Mouse (Mus musculus): ENCODE measurements around the gene Inf2. TPM values are rescaled to one million over a fixed set of nuclear protein-coding genes. Genes with fewer than 3 reads are reported as not detected.
A peak's percentile ranks its signal among the peaks of the same experiment; 100 is the strongest.

Gene Inf2
- polyA plus RNA-seq, 1 experiment from 2014 or later, result 2.1 TPM

- Histone ChIP-seq H3K27me3 (peaks cover 6% of the 10 kb centered on the region; the same call in 1 of the 2 replicates), H3K9me3 (replicated peaks) (no peaks in the 10 kb centered on the region), H3K27ac (no peak overlapping the region), H3K4me3 (no peak overlapping the region), H3K9ac (no peak overlapping the region), H3K36me3 (no peaks in the 10 kb centered on the region), H3K4me1 (peaks cover 13% of the 10 kb centered on the region), H3K4me2 (replicated peaks) (no peak overlapping the region)
- ATAC-seq (ENCODE audit: low FRiP score), result no peak
- 79% methylated on average over 30 of the region's 30 CpGs for WGBS
These were observed 11.5 kb downstream of the Inf2 start for GRCm38 (mm10) chr12:112599942-112600611.

GRCm38 (mm10) chr12:112604022-112604421, 15.4 kb downstream of the Inf2 start:
- no peak overlapping the region for H3K4me2 ChIP-seq (replicated peaks)
- H3K36me3 ChIP-seq, result no peaks in the 10 kb centered on the region
- H3K27me3 ChIP-seq, result no peaks in the 10 kb centered on the region; the same call in 1 of the 2 replicates
- 86% methylated on average over 5 of the region's 5 CpGs for WGBS
- peaks cover 10% of the 10 kb centered on the region for H3K4me1 ChIP-seq
- H3K27ac ChIP-seq, result no peak overlapping the region
- H3K4me3 ChIP-seq, result no peak overlapping the region
- no peaks in the 10 kb centered on the region for H3K9me3 ChIP-seq (replicated peaks)
- H3K9ac ChIP-seq, result no peak overlapping the region
- no peak for ATAC-seq (ENCODE audit: low FRiP score)

GRCm38 (mm10) chr12:112604709-112605649, 16.4 kb downstream of the Inf2 start:
- Histone ChIP-seq H3K4me3 (no peak overlapping the region), H3K4me1 (peaks cover 10% of the 10 kb centered on the region), H3K4me2 (replicated peaks) (no peak overlapping the region), H3K36me3 (no peaks in the 10 kb centered on the region), H3K27me3 (no peaks in the 10 kb centered on the region), H3K9me3 (replicated peaks) (no peaks in the 10 kb centered on the region), H3K9ac (no peak overlapping the region), H3K27ac (no peak overlapping the region)
- peak; percentile 59 for ATAC-seq (ENCODE audit: low FRiP score)
- 60% methylated on average over 20 of the region's 20 CpGs for WGBS

- no peak overlapping the region for H3K9ac ChIP-seq
- H3K4me1 ChIP-seq, result peaks cover 10% of the 10 kb centered on the region
- H3K36me3 ChIP-seq, result no peaks in the 10 kb centered on the region
- H3K4me3 ChIP-seq, result no peak overlapping the region
- H3K27me3 ChIP-seq, result no peaks in the 10 kb centered on the region
- no peak overlapping the region for H3K4me2 ChIP-seq (replicated peaks)
- peak; percentile 46; the same call in 1 of the 2 replicates for ATAC-seq (ENCODE audit: low FRiP score)
- WGBS, result 48% methylated on average over 6 of the region's 6 CpGs
- no peak overlapping the region for H3K27ac ChIP-seq
- H3K9me3 ChIP-seq (replicated peaks), result no peaks in the 10 kb centered on the region
These were observed 17.2 kb downstream of the Inf2 start for GRCm38 (mm10) chr12:112605766-112606165.

GRCm38 (mm10) chr12:112606998-112607397, 18.4 kb downstream of the Inf2 start:
- no peaks in the 10 kb centered on the region for H3K27me3 ChIP-seq
- H3K27ac ChIP-seq, result no peak overlapping the region
- no peak overlapping the region for H3K4me2 ChIP-seq (replicated peaks)
- H3K9me3 ChIP-seq (replicated peaks), result no peaks in the 10 kb centered on the region
- H3K36me3 ChIP-seq, result no peaks in the 10 kb centered on the region
- no peak overlapping the region for H3K9ac ChIP-seq
- H3K4me3 ChIP-seq, result no peak overlapping the region
- 71% methylated on average over 6 of the region's 6 CpGs for WGBS
- ATAC-seq (ENCODE audit: low FRiP score), result no peak
- H3K4me1 ChIP-seq, result peaks cover 10% of the 10 kb centered on the region

GRCm38 (mm10) chr12:112609031-112609430, 20.4 kb downstream of the Inf2 start:
- 89% methylated on average over 10 of the region's 10 CpGs for WGBS
- no peaks in the 10 kb centered on the region for H3K27me3 ChIP-seq
- H3K9ac ChIP-seq, result no peak overlapping the region
- ATAC-seq (ENCODE audit: low FRiP score), result no peak
- H3K27ac ChIP-seq, result no peak overlapping the region
- H3K4me1 ChIP-seq, result peaks cover 10% of the 10 kb centered on the region
- no peaks in the 10 kb centered on the region for H3K36me3 ChIP-seq
- no peak overlapping the region for H3K4me2 ChIP-seq (replicated peaks)
- no peak overlapping the region for H3K4me3 ChIP-seq
- H3K9me3 ChIP-seq (replicated peaks), result no peaks in the 10 kb centered on the region

- Histone ChIP-seq H3K9me3 (replicated peaks) (no peaks in the 10 kb centered on the region), H3K27me3 (peaks cover 36% of the 10 kb centered on the region), H3K4me3 (no peak overlapping the region), H3K9ac (no peak overlapping the region), H3K4me2 (replicated peaks) (no peak overlapping the region), H3K27ac (no peak overlapping the region), H3K4me1 (peaks cover 23% of the 10 kb centered on the region), H3K36me3 (no peaks in the 10 kb centered on the region)
- no peak for ATAC-seq (ENCODE audit: low FRiP score)
- WGBS, result 52% methylated on average over 9 of the region's 9 CpGs
These were observed 28.1 kb downstream of the Inf2 start for GRCm38 (mm10) chr12:112616668-112617067.

- Histone ChIP-seq H3K4me3 (no peak overlapping the region), H3K9me3 (replicated peaks) (no peaks in the 10 kb centered on the region), H3K4me2 (replicated peaks) (no peak overlapping the region), H3K36me3 (no peaks in the 10 kb centered on the region), H3K9ac (no peak overlapping the region), H3K27me3 (peaks cover 41% of the 10 kb centered on the region), H3K27ac (no peak overlapping the region), H3K4me1 (peaks cover 23% of the 10 kb centered on the region)
- no peak for ATAC-seq (ENCODE audit: low FRiP score)
- WGBS, result 81% methylated on average over 11 of the region's 11 CpGs
These were observed 28.6 kb downstream of the Inf2 start for GRCm38 (mm10) chr12:112617184-112617583.

GRCm38 (mm10) chr12:112617898-112618380, 29.4 kb downstream of the Inf2 start:
- ATAC-seq (ENCODE audit: low FRiP score), result no peak
- no peak overlapping the region for H3K4me3 ChIP-seq
- H3K9me3 ChIP-seq (replicated peaks), result no peaks in the 10 kb centered on the region
- H3K4me1 ChIP-seq, result peaks cover 25% of the 10 kb centered on the region
- H3K27ac ChIP-seq, result no peak overlapping the region
- peaks cover 48% of the 10 kb centered on the region for H3K27me3 ChIP-seq
- H3K9ac ChIP-seq, result no peak overlapping the region
- H3K4me2 ChIP-seq (replicated peaks), result no peak overlapping the region
- H3K36me3 ChIP-seq, result no peaks in the 10 kb centered on the region
- 11% methylated on average over 8 of the region's 8 CpGs for WGBS

GRCm38 (mm10) chr12:112618981-112619685, 30.5 kb downstream of the Inf2 start:
- H3K27me3 ChIP-seq, result peaks cover 49% of the 10 kb centered on the region
- no peaks in the 10 kb centered on the region for H3K36me3 ChIP-seq
- peak overlapping the region; percentile 45 for H3K4me3 ChIP-seq
- H3K4me2 ChIP-seq (replicated peaks), result peak overlapping the region; percentile 97
- WGBS, result 24% methylated on average over 13 of the region's 13 CpGs
- no peaks in the 10 kb centered on the region for H3K9me3 ChIP-seq (replicated peaks)
- peaks cover 31% of the 10 kb centered on the region for H3K4me1 ChIP-seq
- H3K9ac ChIP-seq, result peak overlapping the region; percentile 73
- no peak overlapping the region for H3K27ac ChIP-seq
- no peak for ATAC-seq (ENCODE audit: low FRiP score)

GRCm38 (mm10) chr12:112619686-112620353, 31.2 kb downstream of the Inf2 start, which contains the start of gene Adssl1:
Gene Adssl1, plus strand, starts transcription at chr12:112620045.
- no peak for ATAC-seq (ENCODE audit: low FRiP score)
- Histone ChIP-seq H3K27me3 (peaks cover 49% of the 10 kb centered on the region), H3K27ac (no peak within 1 kb of the TSS), H3K4me2 (replicated peaks) (peak within 1 kb of the TSS; percentile 97), H3K4me3 (peak within 1 kb of the TSS; percentile 45), H3K9me3 (replicated peaks) (no peaks in the 10 kb centered on the region), H3K4me1 (peaks cover 31% of the 10 kb centered on the region), H3K9ac (peak within 1 kb of the TSS; percentile 73), H3K36me3 (no peaks in the 10 kb centered on the region)
- WGBS, result under 1% methylated on average over 51 of the region's 56 CpGs

Measured in hindbrain, embryonic 12.5 days (tissue).